Mouse (Mus musculus): Measurements from ENCODE around the gene Ceacam18. TPM values are rescaled to one million over a fixed set of nuclear protein-coding genes. Genes with fewer than 3 reads are reported as not detected.

Ceacam18 gene
- total and polyA plus RNA-seq, 3 experiments, result not detected

DNA sequence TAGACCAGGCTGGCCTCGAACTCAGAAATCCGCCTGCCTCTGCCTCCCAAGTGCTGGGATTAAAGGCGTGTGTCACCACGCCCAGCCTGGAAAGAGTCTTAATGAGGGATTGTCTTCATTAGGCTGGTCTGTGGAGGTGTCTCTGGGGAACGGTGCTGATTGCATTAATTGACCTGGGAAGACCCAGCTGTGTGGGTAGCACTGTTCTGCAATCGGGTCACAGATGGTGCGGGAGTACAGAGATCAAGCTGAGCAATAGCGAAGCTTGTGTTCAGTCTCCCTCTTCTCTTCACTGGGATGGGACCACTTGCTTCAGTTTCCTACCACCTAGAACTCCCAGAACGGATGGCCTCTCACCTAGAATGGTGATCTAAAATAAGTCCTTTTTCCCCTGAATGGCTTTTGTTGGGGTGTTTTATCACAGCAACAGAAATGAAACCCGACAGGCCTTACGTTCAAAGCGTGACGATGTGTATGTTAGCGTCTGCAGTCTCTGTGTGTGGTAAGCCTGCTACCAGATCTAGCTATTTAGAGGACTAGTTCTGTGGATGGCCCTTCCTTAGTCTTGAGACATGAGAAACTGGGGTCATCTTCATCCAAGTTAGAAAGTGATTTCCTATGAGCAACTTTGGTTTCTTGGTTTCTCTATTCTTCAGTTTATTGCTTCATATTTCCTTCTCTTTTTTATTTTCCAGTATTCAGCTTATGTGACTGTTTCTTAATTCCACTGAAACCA is 20.5 kb upstream of the Ceacam18 start:
- Histone ChIP-seq H3K27me3 (replicated peaks) (no peaks in the 10 kb centered on the region), H3K36me3 (replicated peaks in 1 of 2; ENCODE audit: control insufficient read depth in 1 of 2, insufficient read depth in 1 of 2, low read length in 1 of 2) (no peaks in the 10 kb centered on the region), H3K79me2 (replicated peaks; ENCODE audit: control insufficient read depth, extremely low read depth, insufficient read depth, poor library complexity, severe bottlenecking) (no peaks in the 10 kb centered on the region), H3K9me3 (replicated peaks; ENCODE audit: low read length) (no peaks in the 10 kb centered on the region), H3K27ac (ENCODE audit: insufficient read depth, low read depth) (no peak overlapping the region), H3K4me1 (ENCODE audit: control insufficient read depth in 1 of 2, insufficient read depth in 2 of 2) (no peaks in the 10 kb centered on the region), H3K4me3 (replicated peaks in 1 of 3; ENCODE audit: low read depth in 2 of 3, low read length in 2 of 3, poor library complexity in 1 of 3) (no peak overlapping the region), H3K4me2 (ENCODE audit: insufficient read depth, low read depth, poor library complexity, severe bottlenecking) (no peak overlapping the region), H3K9ac (ENCODE audit: insufficient read depth, low read depth) (no peak overlapping the region)
- no peak for DNase-seq (ENCODE audit: extremely low read depth)
- in situ Hi-C loops (cut with MboI; ENCODE audit: low pct_ligation_motif_present, low pct_unique_long_range_greater_than_20kb, low sequenced_read_pairs) (no loop called here), dilution Hi-C loops (cut with MboI; ENCODE audit: extremely low pct_ligation_motif_present, extremely low pct_unique_long_range_greater_than_20kb, low sequenced_read_pairs) (no loop called here)
- no peak for TF ChIP-seq CHD2 (IDR thresholded peaks at IDR 0.05; ENCODE audit: low read length)
- no peak for TF ChIP-seq TBP (conservative IDR thresholded peaks at IDR 0.05; ENCODE audit: low read depth, low read length)
- TF ChIP-seq RCOR1 (conservative IDR thresholded peaks at IDR 0.05; ENCODE audit: low read depth, low read length), result no peak
- TF ChIP-seq USF2 (conservative IDR thresholded peaks at IDR 0.05; ENCODE audit: low read depth, low read length), result no peak
- no peak for TF ChIP-seq IRF4 (IDR thresholded peaks at IDR 0.05; ENCODE audit: low read depth, low read length)

DNA sequence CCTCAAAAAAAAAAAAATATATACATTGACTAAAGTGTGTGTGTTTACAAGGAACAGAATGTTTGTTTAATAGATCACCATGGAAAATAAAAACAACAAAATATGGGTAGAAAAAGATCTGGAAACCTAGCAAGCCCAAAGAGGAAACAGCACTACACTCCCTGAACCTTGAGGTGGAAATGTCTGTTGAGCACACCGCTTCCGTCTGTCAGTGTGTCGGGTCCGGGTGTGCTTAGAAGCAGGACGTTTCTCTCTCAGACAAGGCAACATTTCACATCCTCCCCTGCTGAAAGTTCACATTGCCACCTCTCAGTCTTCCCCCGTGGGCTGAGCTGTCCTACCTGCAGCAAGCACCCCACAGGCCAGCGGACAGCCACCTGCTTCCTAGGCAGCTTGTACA is 11.6 kb upstream of the Ceacam18 start:
- in situ Hi-C loops (cut with MboI; ENCODE audit: low pct_ligation_motif_present, low pct_unique_long_range_greater_than_20kb, low sequenced_read_pairs), result no loop called here
- no peak overlapping the region for H3K4me2 ChIP-seq (ENCODE audit: insufficient read depth, low read depth, poor library complexity, severe bottlenecking)

DNA sequence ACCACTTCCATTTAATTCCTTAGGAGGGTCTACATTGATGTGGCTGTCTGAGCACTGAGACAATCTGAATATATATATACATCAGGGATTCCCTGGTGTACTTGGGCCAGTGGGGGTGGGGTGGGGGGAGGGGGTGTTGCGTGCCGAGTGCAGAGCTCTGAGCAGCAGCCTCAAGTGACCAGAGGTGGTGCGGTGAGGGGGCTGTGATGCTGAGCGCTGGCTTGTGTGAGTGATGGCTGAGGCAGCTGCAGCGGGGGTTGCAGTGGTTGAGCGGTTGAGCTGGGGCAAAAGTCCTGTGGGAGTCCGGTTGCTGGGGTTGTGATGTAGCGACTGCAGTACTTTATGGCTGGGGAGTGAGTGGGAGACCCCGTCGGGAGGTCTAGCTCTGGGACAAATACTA is 10.7 kb upstream of the Ceacam18 start:
- H3K27me3 ChIP-seq (replicated peaks), result no peaks in the 10 kb centered on the region
- TF ChIP-seq UBTF (IDR thresholded peaks at IDR 0.05; ENCODE audit: low read depth, low read length) (no peak), JUND (conservative IDR thresholded peaks at IDR 0.05; ENCODE audit: low read depth, low read length) (no peak), GABPA (IDR thresholded peaks at IDR 0.05; ENCODE audit: insufficient replicate concordance, low read depth, low read length) (no peak), PAX5 (IDR thresholded peaks at IDR 0.05; ENCODE audit: low read length) (no peak), MAX (IDR thresholded peaks at IDR 0.05; ENCODE audit: low read length) (no peak), SMC3 (IDR thresholded peaks at IDR 0.05; ENCODE audit: low read depth, low read length) (no peak), ZNF384 (IDR thresholded peaks at IDR 0.05; ENCODE audit: low read depth, low read length) (no peak), E2F4 (IDR thresholded peaks at IDR 0.05; ENCODE audit: insufficient replicate concordance, low read depth, low read length) (no peak), POLR2AphosphoS2 (IDR thresholded peaks at IDR 0.05; ENCODE audit: low read depth, low read length) (no peak), NRF1 (IDR thresholded peaks at IDR 0.05; ENCODE audit: low read depth, low read length) (no peak), CHD1 (IDR thresholded peaks at IDR 0.05; ENCODE audit: low read depth, low read length) (no peak), CHD2 (IDR thresholded peaks at IDR 0.05; ENCODE audit: low read length) (no peak)
- H3K9ac ChIP-seq (ENCODE audit: insufficient read depth, low read depth), result no peak overlapping the region
- H3K4me3 ChIP-seq (replicated peaks in 1 of 3; ENCODE audit: low read depth in 2 of 3, low read length in 2 of 3, poor library complexity in 1 of 3), result no peak overlapping the region
- H3K79me2 ChIP-seq (replicated peaks; ENCODE audit: control insufficient read depth, extremely low read depth, insufficient read depth, poor library complexity, severe bottlenecking), result no peaks in the 10 kb centered on the region
- no peaks in the 10 kb centered on the region for H3K9me3 ChIP-seq (replicated peaks; ENCODE audit: low read length)
- in situ Hi-C loops (cut with MboI; ENCODE audit: low pct_ligation_motif_present, low pct_unique_long_range_greater_than_20kb, low sequenced_read_pairs), result no loop called here
- DNase-seq (ENCODE audit: extremely low read depth), result no peak
- dilution Hi-C loops (cut with MboI; ENCODE audit: extremely low pct_ligation_motif_present, extremely low pct_unique_long_range_greater_than_20kb, low sequenced_read_pairs), result no loop called here
- H3K27ac ChIP-seq (ENCODE audit: insufficient read depth, low read depth), result no peak overlapping the region
- peaks cover 10 to 19% of the 10 kb centered on the region in 2 experiments for H3K4me1 ChIP-seq (ENCODE audit: control insufficient read depth in 1 of 2, insufficient read depth in 2 of 2)
- H3K36me3 ChIP-seq (replicated peaks in 1 of 2; ENCODE audit: control insufficient read depth in 1 of 2, insufficient read depth in 1 of 2, low read length in 1 of 2), result no peaks in the 10 kb centered on the region
- no peak overlapping the region for H3K4me2 ChIP-seq (ENCODE audit: insufficient read depth, low read depth, poor library complexity, severe bottlenecking)

More for the DNA sequence above, 11.6 kb upstream of the Ceacam18 start:
- Histone ChIP-seq H3K9ac (ENCODE audit: insufficient read depth, low read depth) (no peak overlapping the region), H3K27ac (ENCODE audit: insufficient read depth, low read depth) (no peak overlapping the region), H3K9me3 (replicated peaks; ENCODE audit: low read length) (no peaks in the 10 kb centered on the region), H3K27me3 (replicated peaks) (no peaks in the 10 kb centered on the region), H3K4me1 (ENCODE audit: control insufficient read depth in 1 of 2, insufficient read depth in 2 of 2) (peaks cover 10 to 19% of the 10 kb centered on the region in 2 experiments), H3K36me3 (replicated peaks in 1 of 2; ENCODE audit: control insufficient read depth in 1 of 2, insufficient read depth in 1 of 2, low read length in 1 of 2) (no peaks in the 10 kb centered on the region), H3K4me3 (replicated peaks in 1 of 3; ENCODE audit: low read depth in 2 of 3, low read length in 2 of 3, poor library complexity in 1 of 3) (no peak overlapping the region), H3K79me2 (replicated peaks; ENCODE audit: control insufficient read depth, extremely low read depth, insufficient read depth, poor library complexity, severe bottlenecking) (no peaks in the 10 kb centered on the region)
- DNase-seq (ENCODE audit: extremely low read depth), result no peak
- TF ChIP-seq MAZ (IDR thresholded peaks at IDR 0.05; ENCODE audit: low read depth, low read length) (no peak), BHLHE40 (IDR thresholded peaks at IDR 0.05; ENCODE audit: low read depth, low read length) (no peak), JUN (IDR thresholded peaks at IDR 0.05; ENCODE audit: insufficient read depth, low read depth, low read length) (no peak), USF2 (conservative IDR thresholded peaks at IDR 0.05; ENCODE audit: low read depth, low read length) (no peak), HCFC1 (IDR thresholded peaks at IDR 0.05; ENCODE audit: low read depth, low read length) (no peak), JUND (conservative IDR thresholded peaks at IDR 0.05; ENCODE audit: low read depth, low read length) (no peak), NELFE (IDR thresholded peaks at IDR 0.05; ENCODE audit: low read depth, low read length) (no peak), NRF1 (IDR thresholded peaks at IDR 0.05; ENCODE audit: low read depth, low read length) (no peak)
- dilution Hi-C loops (cut with MboI; ENCODE audit: extremely low pct_ligation_motif_present, extremely low pct_unique_long_range_greater_than_20kb, low sequenced_read_pairs), result no loop called here
